Mouse (Mus musculus) layer of hippocampus, postnatal 25 days (tissue): ENCODE measurements at regions not wholly inside any gene's neighbourhood (a gene's known extent, or its start where the extent isn't known, plus 50 kb on each side); places are given as distances from the start of the nearest gene placed in this dataset.
"Not testable (repeated sequence)": the region's sequence is repeated elsewhere in the genome, so short reads cannot be mapped to it uniquely, and the experiment has no call there.

Source experiments
- DNase-seq, 2 experiments: peaks; one replicate each; pipeline ENCODE4 v3.0.0; 2022; ENCODE audit warnings: mixed read lengths in 2 of 2, low spot score in 1 of 2; ENCODE audit errors: extremely low spot score in 1 of 2

- not testable (repeated sequence) for DNase-seq
Observed at GRCm38 (mm10) chr12:23026976-23027375, 753.1 kb downstream of the Gm10330 start.

- not testable (repeated sequence) for DNase-seq
Observed at GRCm38 (mm10) chr12:23023556-23023955, 756.5 kb downstream of the Gm10330 start.

- DNase-seq, result peak in 1 of 2 experiments; percentile 2
Observed at GRCm38 (mm10) chr12:23010199-23010598, 769.9 kb downstream of the Gm10330 start.

GRCm38 (mm10) chr12:23009662-23010061, 770.4 kb downstream of the Gm10330 start:
- DNase-seq, result not testable (repeated sequence)
